Mouse (Mus musculus): ENCODE data around the gene Ssh1.

Gene Ssh1

DNA sequence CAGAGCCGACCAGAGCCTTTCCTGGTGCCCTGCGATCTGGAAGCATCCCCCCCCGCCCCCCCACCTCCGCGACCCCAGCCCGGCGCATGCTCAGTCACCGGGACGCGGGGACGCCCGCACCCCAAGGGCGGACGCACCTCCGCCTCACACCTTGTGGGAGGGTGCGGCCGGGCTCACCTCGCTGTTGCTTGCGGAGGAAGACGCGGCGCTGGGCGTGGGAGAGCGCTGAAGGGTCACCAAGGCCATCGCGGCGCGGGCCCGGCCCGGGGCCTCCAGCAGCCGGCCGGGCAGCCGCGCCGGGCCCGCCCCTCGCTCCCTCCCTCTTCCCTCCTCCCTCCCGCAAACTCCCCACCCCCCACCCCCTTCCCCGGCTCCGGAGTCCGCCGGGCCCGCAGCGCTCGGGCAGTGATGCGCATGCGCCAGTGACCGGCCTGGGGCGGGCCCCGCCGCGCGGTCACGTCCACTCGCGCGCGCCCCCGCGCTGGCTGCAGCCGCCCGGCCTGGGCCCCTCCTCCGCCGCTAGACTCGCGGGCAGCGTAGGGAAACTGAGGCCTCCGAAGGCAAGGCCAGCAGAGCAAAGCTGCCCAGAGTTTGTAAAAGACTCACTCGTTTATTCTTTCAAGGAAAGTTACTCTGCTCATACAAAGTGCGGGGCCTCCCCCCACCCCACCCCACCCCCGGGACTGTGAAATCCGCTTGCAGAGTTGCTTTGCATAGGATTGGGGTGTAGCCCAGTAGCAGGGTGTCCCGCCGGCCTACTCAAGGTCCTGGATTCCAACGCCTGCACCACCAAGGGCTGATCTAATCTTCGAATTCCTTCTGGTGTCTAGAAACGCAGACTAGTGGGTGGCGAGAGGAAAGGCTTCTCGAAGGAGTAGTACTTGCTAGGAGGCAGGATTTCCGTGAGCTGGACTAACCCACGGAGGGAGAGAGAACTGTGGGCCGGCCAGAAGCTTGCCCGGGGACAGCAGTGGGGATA, at the start of gene Ssh1:
Gene Ssh1, minus strand, starts transcription at position 408 of the 979 bp plus-strand sequence.
- in situ Hi-C loops (cut with MboI; ENCODE audit: unreplicated experiment in 2 of 2), result loop anchor here in 1 of 2 experiments (10.0 kb wide), 1 partner anchor 111 kb away; no protein-coding TSS in a partner anchor

DNA sequence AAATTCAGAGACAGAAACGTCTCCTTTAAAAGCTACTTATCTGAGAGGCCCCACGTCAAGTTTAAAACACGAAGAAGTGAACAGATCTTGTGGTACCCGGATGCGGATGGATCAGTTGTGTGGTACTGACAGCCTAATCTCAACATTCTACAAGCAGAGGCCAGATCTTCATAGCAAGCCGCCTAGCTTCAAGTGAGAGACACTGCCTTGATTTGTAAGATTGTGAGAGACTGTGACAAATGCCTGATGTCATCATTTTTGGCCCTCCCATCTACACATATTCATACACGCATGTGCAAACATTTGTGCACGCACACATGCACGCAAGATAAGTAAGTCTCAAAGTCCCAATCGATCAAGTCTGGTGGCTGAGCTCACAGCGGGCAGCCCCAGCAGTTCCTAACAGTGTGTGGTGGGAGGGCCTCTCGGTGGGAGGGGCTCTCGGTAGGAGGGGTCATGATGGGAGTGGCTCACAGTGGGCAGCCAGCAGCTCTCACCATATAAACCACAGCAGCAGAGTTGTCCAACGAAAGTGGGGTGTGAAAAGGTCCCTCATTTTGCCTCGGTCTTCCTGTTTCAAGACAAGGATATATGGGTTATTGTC, 47.7 kb upstream of the Ssh1 start:
- in situ Hi-C loops (cut with MboI; ENCODE audit: unreplicated experiment in 2 of 2), result loop anchor here (5.0 to 25.0 kb wide), 4 partner anchors 84 to 854 kb away; partner anchors contain the start of gene Aym1 (in 1 of the 2)

DNA sequence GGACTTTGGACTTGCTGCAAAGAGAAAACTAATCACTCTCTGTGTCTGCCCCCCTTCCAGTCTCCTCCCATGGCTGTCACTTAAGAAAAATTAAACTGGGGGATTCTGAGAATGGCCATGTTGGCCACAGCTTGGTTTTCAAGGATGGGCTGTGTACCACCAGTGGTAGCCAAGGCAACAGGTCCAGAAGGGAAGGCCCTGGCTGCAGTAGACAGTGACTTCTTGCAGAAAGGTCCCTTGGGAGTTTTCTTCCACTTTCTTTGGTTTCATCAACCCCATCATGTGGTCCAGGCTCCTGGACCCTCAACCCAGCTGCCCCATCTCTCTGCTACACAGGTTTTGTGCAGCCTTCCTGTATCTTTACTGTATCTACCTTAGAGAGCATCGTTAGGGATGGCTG, 47.2 kb upstream of the Ssh1 start:
- in situ Hi-C loops (cut with MboI; ENCODE audit: unreplicated experiment in 2 of 2), result loop anchor here (5.0 to 25.0 kb wide), 4 partner anchors 84 to 854 kb away; partner anchors contain the start of gene Aym1 (in 1 of the 2)

DNA sequence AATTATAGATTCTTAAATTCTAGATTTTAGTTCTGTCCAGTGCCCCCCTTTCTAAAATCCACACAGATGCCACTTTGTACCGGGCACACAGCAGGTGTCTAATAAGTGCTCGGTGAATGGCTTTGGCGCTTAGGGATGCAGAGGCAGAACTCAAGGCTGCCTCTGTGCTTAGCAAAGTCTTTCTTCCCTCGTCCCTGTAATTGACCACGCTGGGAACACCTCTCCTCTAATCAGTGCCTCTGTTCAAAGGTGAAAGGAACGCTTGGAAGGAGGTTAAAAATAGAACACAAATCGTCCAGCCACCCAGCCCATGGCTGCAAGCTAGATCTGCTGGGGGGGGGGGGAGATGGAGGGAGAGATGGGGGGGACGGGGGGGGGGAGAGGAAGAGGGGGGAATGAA, 46.8 kb upstream of the Ssh1 start:
- in situ Hi-C loops (cut with MboI; ENCODE audit: unreplicated experiment in 2 of 2), result loop anchor here (5.0 to 25.0 kb wide), 4 partner anchors 83 to 853 kb away; partner anchors contain the start of gene Aym1 (in 1 of the 2)

DNA sequence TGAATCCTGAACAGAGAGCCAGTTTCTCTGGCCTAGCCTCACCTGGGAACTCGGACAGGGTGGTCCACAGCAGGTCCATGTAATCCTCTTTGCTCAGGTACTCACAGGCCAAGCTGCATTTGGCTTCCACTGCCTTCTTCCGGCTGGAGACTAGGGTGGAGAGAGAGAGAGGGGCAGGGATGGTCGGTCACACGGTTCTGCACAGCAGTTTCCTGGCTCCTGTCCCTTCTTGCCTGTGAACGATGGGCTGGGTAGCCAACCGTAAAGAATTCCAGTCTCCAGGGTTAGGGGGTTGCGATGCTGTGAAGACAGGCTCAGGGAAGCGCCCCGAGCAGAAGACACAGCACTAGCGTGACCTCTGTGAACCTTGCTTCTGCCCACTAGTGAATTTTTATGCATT, 41.4 kb upstream of the Ssh1 start:
- in situ Hi-C loops (cut with MboI; ENCODE audit: unreplicated experiment in 2 of 2), result loop anchor here in 1 of 2 experiments (25.0 kb wide), 2 partner anchors 673 to 848 kb away; partner anchors contain the start of gene Aym1

DNA sequence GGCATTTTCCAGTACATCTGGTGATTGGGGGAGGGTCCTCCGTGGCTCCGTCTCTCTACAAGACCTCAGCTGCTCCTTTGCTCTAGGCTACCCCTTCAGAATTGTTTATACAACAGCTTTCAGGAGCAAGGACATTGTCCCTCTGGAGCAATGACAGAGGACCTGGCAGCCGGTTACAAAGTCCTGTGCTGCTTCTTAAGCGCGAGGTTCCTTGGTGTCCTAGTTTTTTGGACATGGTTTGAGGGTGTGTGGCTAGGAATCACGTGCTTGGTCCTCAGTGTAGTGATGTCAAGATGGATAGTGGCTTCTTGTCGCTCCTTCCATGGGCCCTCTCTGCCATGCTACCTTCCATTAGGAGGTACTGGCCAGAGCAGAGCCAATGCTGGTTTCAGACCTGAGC, 40.7 kb upstream of the Ssh1 start:
- in situ Hi-C loops (cut with MboI; ENCODE audit: unreplicated experiment in 2 of 2), result loop anchor here in 1 of 2 experiments (25.0 kb wide), 2 partner anchors 672 to 847 kb away; partner anchors contain the start of gene Aym1

DNA sequence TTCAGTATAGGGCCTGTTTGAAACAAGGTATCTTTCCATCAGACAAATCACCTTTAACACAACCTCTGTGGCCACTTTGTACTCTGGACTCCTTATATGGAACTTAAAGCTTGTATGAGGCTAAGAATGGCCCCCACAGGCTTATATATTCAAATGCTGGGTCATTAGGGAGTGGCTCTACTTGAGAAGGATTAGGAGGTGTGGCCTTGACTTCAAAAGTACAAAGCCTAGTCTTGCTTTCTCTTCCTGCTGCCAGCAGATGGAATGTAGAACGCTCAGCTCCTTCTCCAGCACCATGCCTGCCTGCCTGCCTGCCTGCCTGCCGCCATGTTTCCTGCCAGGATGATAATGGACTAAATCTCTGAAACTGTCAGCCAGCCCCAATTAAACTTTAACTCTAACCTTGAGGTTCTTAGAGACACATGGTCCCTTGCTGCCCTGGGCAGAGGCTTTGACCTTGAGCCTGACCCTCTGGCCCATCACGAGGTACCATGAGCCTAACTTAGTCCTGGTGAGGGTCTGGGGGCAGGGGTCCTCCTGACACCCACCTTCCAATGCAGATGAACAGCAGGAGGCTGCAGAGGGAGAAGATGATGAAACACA, 38.6 kb upstream of the Ssh1 start:
- in situ Hi-C loops (cut with MboI; ENCODE audit: unreplicated experiment in 2 of 2), result loop anchor here in 1 of 2 experiments (25.0 kb wide), 2 partner anchors 670 to 845 kb away; partner anchors contain the start of gene Aym1

DNA sequence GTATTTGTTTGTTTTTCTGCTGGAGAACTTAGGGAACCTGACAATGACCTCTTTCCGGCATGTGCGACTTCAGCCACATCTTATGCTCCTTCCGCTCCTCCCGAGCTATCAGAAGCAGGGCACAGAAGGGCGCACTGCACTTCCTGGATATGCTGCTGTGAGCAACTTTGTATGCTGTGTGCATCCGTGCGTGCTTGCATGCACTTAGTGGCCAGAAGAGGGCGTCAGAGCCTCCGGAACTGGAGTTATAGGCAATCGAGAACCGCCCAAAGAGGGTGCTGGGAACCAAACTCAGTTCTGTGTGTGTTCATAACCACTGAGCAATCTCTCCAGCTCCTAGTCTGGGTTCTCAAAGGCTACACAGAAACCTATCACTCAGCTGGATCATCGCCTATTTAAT, 37.0 kb upstream of the Ssh1 start:
- in situ Hi-C loops (cut with MboI; ENCODE audit: unreplicated experiment in 2 of 2), result loop anchor here in 1 of 2 experiments (25.0 kb wide), 2 partner anchors 668 to 843 kb away; partner anchors contain the start of gene Aym1

DNA sequence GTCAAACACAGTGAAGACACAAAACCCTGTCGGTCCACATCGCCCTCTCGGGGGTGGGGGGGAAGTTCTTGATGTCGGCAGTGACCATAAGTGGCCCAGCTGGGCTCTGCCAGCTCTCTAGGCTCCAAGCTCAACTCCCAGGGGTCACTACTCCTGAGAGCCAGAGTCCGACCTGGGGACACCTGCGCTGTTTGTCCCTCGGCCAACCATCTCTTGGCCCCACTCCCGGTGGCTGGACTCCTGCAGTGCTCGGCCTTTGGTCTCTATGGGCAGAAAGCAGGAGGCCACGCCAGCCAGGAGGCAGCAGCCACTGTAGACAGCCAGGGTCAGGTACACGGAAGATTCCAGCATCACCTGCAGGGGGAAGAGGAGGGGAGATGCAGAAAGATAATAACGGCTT, 34.4 kb upstream of the Ssh1 start:
- in situ Hi-C loops (cut with MboI; ENCODE audit: unreplicated experiment in 2 of 2), result loop anchor here in 1 of 2 experiments (25.0 kb wide), 2 partner anchors 666 to 841 kb away; partner anchors contain the start of gene Aym1

DNA sequence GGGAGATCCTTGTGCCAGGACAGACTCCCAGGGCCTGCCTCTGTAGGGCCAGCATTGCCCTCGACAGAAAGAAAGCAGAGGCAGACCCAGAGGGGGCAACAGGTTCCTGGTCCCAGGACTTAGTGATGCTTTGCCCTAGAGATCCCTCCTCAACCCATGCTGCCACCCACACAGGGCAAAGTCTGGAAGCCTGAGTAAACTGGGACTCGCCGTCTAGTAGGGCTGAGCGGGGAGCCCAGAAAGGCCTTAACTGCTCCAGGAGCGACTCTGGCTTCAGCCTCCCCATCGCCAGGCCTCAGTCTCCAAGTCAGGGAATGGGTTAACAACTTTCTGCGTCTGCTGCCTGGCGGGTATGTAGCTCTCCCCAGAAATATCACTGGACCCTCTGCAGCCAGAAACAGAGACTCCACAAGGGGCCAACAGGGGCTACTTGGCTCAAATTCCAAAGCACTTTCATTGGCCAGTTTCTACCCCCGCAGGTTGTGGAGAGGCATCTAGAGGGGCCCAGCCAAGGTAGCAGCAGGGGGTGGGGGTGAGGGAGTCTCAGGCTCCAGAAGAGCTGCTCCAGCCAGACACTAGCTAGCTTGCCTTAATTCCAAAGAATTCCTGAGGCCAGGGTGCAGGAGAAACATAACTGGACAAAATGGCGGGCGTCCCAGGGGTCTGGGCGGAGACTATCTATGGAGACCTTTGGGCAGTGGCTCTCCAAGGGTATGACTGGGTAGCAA, 33.7 kb upstream of the Ssh1 start:
- in situ Hi-C loops (cut with MboI; ENCODE audit: unreplicated experiment in 2 of 2), result loop anchor here in 1 of 2 experiments (25.0 kb wide), 2 partner anchors 665 to 840 kb away; partner anchors contain the start of gene Aym1

DNA sequence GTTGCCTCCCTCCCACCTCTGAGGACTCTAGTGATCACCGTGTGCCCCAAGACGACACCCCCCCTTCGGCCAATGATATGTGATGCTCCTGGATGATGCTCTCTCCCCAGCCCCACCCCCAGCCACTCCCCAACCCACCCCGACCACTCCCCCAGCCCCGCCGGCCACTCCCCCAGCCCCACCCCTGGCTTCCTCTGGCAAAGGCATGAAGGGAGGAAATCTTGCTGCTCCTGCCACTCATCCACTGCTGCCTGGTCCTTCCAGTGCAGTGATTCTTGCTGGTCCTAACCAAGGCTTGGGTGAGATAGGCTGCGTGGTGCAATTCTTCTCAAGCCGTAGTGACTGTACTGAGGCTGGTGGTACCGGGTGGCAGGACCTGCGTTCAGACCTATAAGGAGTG, 31.2 kb upstream of the Ssh1 start:
- in situ Hi-C loops (cut with MboI; ENCODE audit: unreplicated experiment in 2 of 2), result loop anchor here in 1 of 2 experiments (25.0 kb wide), 2 partner anchors 663 to 838 kb away; partner anchors contain the start of gene Aym1

DNA sequence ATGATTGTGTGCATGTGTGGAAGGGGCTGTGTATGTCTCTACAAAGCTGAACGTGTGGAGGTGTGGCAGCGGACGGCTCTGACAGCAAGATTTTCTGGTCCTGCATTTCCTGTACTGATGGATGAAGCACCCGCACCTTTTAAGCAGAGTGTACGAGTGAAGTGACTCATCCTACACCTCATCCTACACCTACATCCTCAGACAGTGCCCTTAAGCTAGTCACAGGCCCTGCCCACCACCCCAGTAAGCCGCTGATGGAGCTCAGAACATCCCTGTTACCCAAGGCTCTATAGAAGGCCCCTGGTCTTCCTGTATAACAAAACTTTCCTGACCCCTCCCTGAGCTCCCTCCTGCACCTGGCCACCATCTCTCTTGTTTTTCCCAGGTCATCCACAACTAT, 30.7 kb upstream of the Ssh1 start:
- in situ Hi-C loops (cut with MboI; ENCODE audit: unreplicated experiment in 2 of 2), result no loop called here

DNA sequence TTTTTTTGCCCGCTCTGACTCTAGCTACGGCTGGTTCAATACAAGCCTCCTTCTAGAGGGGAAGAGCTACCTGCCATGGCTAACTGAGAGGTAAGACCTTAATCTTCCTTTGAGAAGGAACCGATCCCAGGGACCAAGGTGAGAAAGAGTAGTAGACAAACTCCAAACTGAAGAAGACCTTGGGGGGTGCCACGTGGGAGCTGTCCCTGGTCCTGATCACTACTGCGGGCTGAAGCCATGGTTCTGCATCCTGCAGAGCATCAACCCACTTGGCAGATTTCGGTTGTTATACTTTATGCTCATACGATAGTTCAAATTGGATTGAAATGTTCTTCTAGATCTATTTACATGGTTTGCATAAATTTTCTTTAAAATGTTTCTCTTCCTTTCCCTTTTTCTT, 21.4 kb upstream of the Ssh1 start:
- in situ Hi-C loops (cut with MboI; ENCODE audit: unreplicated experiment in 2 of 2), result no loop called here

DNA sequence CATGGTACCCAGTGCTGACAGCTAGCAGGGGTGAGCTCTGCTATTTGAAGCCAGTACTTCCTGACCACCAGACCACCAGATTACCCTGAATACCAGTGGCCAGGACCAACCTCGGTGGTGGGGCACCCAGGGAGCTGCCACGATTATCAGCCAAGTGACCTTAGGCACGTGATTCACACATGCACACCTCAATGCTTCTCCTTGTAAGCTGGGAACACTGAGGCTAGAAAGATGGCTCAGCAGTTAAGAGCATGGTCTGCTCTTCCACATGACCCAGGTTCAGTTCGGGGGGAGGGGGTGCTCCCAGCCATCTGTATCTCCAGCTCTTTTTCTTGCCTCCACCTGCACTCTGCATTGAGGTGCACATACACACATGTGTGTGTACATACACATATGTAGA, 15.4 kb upstream of the Ssh1 start:
- in situ Hi-C loops (cut with MboI; ENCODE audit: unreplicated experiment in 2 of 2), result no loop called here

DNA sequence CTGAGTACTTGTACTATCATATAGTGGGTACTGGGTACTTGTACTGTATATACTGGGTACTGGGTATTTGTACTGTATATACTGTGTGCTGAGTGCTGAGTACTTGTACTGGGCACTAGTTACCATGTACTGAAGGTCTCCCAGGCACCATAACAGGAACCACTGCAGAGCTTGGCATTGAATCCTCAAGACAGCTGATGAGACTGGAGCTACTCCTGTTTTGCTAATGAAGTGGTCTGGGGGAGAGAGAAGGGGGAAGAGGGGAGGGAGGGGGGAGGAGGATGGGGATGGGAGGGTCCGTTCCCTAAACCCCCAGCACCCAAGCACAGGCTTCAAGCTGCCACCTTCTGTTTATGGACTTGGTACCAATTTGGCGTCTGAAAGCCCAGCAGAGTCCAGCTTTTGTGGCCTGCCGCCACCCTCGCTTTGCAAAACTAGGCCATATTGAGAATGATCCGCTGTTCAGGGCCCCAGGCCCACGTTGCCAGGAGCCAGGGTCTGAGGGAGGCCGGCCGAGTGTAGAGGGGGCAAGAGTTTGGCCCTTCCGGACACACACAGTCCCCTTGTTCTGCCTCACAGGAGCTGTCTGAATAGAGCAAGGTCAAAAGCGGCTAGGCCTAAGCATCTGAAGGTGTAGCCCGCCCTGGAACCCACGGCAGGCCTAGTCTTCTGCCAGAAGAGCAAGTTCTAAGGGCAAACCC, 14.2 kb upstream of the Ssh1 start:
- in situ Hi-C loops (cut with MboI; ENCODE audit: unreplicated experiment in 2 of 2), result no loop called here

DNA sequence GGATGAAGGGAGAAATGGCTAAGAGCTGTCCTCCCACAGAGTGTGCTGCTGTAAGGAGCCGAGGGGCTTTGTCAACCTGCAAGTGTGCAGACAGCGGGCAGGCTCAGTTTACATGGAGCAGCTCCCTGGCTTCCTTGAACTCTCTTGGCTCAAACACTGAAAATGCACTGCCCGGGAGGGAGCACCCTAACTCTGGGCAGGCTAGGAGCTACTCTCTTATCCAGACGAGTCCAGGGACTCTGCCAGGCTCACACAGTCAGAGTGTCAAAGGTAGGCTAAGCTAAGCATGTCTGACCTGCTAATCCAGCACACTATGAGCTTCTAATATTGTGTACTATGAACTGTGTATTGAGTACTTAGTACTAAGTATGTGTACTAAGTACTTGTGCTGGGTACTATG, 13.3 kb upstream of the Ssh1 start:
- in situ Hi-C loops (cut with MboI; ENCODE audit: unreplicated experiment in 2 of 2), result no loop called here

DNA sequence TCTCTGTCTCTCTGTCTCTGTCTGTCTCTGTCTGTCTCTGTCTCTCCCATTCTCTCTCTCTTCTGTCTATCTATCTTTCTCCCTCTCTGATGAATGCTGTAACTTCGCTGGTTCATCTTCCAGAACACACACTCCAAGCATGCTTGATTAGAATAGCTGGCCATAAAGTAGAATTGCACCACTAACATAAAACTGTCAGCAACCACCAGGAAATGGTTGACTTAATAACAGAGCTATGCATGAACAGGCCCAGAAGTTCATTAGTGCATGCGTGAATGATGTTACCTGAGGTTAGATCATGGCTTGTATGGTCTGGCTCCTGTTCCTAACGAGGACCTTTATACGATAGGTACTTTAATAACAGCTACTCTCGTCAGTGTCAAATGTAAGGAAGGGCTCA, 11.4 kb upstream of the Ssh1 start:
- in situ Hi-C loops (cut with MboI; ENCODE audit: unreplicated experiment in 2 of 2), result no loop called here

DNA sequence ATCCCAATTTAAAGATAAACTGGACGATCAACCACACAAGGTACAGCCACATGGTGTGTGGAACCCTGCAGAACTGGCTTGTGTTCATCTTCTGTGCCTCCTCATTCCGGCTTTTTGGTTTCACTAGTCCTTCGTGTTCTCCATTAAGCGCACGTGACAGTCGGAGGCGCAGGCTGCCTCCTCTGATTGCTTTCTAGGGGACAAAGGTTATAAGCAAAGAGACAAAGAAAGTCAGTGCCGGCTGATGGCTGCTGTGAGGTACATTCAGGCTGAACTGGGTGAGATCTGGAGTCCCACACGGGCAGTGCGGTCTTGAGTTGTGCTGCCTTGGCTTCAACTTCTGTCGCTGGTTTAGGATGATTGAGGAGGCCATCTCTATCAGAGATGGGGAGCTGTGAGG, 10.9 kb upstream of the Ssh1 start:
- in situ Hi-C loops (cut with MboI; ENCODE audit: unreplicated experiment in 2 of 2), result no loop called here

DNA sequence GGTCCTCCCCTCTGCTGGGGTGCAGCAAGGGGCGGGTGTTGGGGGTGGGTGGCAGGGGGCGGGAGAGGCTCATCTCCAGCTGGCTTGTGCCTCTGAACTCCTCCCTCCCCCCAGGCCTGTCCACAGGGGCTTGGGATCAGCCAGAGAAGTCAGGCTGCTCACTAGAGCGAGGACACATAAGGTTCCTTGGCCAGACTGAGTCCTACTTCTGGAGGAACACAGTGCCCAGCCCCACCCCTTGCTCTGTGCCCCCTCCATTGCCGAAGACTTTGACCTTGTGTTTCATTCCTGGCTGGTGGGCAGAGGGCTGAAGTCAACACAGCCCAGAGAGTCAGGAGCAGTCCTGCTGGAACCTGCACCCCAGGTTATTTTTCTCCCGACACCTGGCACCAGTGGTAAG, 9.8 kb upstream of the Ssh1 start, which contains the start of gene Dao:
Gene Dao, plus strand, starts transcription at position 162 of the 400 bp plus-strand sequence.
- in situ Hi-C loops (cut with MboI; ENCODE audit: unreplicated experiment in 2 of 2), result no loop called here

Measured in v-Abl transformed pro-B cells (cell line).